ENCODE assay signal across 29 mouse cellular contexts in genomic region chr13:36766801-36767200, GRCm38 (mm10). TPM values are rescaled to one million over a fixed set of nuclear protein-coding genes. Genes with fewer than 3 reads are reported as not detected.
A peak's percentile ranks its signal among the peaks of the same experiment; 100 is the strongest.
DNase-seq lines count a peak whose midpoint lies in the region; ATAC-seq and TF ChIP-seq lines count a peak whose summit lies in the region.
"Had no signal": no experiment of that assay in that cellular context is flagged by ENCODE, and none has a peak within 500 bp of the region (broad histone marks: within the 10 kb centered on the region; RNA-seq: fewer than 3 reads in every experiment).

No protein-coding gene starts in this region.

- H3K27ac ChIP-seq in forebrain, postnatal 0 days (ENCODE audit: low read depth, low read length), result no peak overlapping the region
- no peak overlapping the region for H3K27ac ChIP-seq in forebrain, embryonic 10.5 days
- H3K27ac ChIP-seq: embryonic facial prominence, embryonic 12.5 days; heart, embryonic 10.5 days; hindbrain, embryonic 14.5 days; kidney, postnatal 0 days; limb, embryonic 12.5 days; liver, embryonic 12.5 days; midbrain, embryonic 13.5 days; stomach, postnatal 0 days had no signal

- ATAC-seq in forebrain, postnatal 0 days, result peak; percentile 68
- ATAC-seq: inflammation-experienced regulatory T-cells, adult 6 months; liver, embryonic 12.5 days; midbrain, embryonic 13.5 days had no signal

- H3K9me3 ChIP-seq in forebrain, postnatal 0 days (ENCODE audit: low read length), result no peaks in the 10 kb centered on the region
- H3K9me3 ChIP-seq in forebrain, embryonic 10.5 days, result no peaks in the 10 kb centered on the region
- H3K9me3 ChIP-seq: embryonic facial prominence, embryonic 12.5 days; heart, embryonic 10.5 days; liver, embryonic 12.5 days had no signal

- H3K27me3 ChIP-seq in forebrain, postnatal 0 days (ENCODE audit: insufficient read depth, low read length), result no peaks in the 10 kb centered on the region
- H3K27me3 ChIP-seq in forebrain, embryonic 10.5 days (ENCODE audit: poor library complexity, severe bottlenecking), result no peaks in the 10 kb centered on the region
- H3K27me3 ChIP-seq: CH12.LX; embryonic facial prominence, embryonic 12.5 days; limb, embryonic 12.5 days; liver, embryonic 12.5 days; midbrain, embryonic 13.5 days had no signal

- intact Hi-C loops in gastrocnemius, postnatal 36 days (cut with DNase I), result no loop called here

- H3K36me3 ChIP-seq in forebrain, postnatal 0 days (ENCODE audit: insufficient read depth), result no peaks in the 10 kb centered on the region
- H3K36me3 ChIP-seq in forebrain, embryonic 10.5 days (replicated peaks), result no peaks in the 10 kb centered on the region
- H3K36me3 ChIP-seq: embryonic facial prominence, embryonic 12.5 days; heart, embryonic 10.5 days; limb, embryonic 12.5 days; liver, embryonic 12.5 days; midbrain, embryonic 13.5 days had no signal

- no peak overlapping the region for H3K4me2 ChIP-seq in forebrain, postnatal 0 days (ENCODE audit: low read depth)
- H3K4me2 ChIP-seq: embryonic facial prominence, embryonic 12.5 days; hindbrain, embryonic 14.5 days; limb, embryonic 12.5 days; liver, embryonic 12.5 days; midbrain, embryonic 13.5 days had no signal

- TF ChIP-seq CTCF in forebrain, postnatal 0 days (IDR thresholded peaks at IDR 0.05; ENCODE audit: low read depth), result no peak

- H3K9ac ChIP-seq in forebrain, postnatal 0 days, result no peak overlapping the region
- H3K9ac ChIP-seq: embryonic facial prominence, embryonic 12.5 days; hindbrain, embryonic 14.5 days; limb, embryonic 12.5 days; liver, embryonic 12.5 days; midbrain, embryonic 13.5 days had no signal

- H3K4me1 ChIP-seq in forebrain, postnatal 0 days (ENCODE audit: insufficient read depth), result no peaks in the 10 kb centered on the region
- H3K4me1 ChIP-seq in forebrain, embryonic 10.5 days, result no peaks in the 10 kb centered on the region
- H3K4me1 ChIP-seq: embryonic facial prominence, embryonic 12.5 days; heart, embryonic 10.5 days; limb, embryonic 12.5 days; liver, embryonic 12.5 days; midbrain, embryonic 13.5 days had no signal

- no peak overlapping the region for H3K4me3 ChIP-seq in forebrain, postnatal 0 days (ENCODE audit: low read depth, low read length)
- no peak overlapping the region for H3K4me3 ChIP-seq in forebrain, embryonic 10.5 days
- H3K4me3 ChIP-seq: embryonic facial prominence, embryonic 12.5 days; erythroblast, embryonic 14.5 days; heart, embryonic 10.5 days; limb, embryonic 12.5 days; liver, embryonic 12.5 days; midbrain, embryonic 13.5 days had no signal

- 16% methylated on average over 2 of the region's 2 CpGs for WGBS in forebrain, postnatal 0 days
- WGBS in forebrain, embryonic 10.5 days, result 66% methylated on average over 2 of the region's 2 CpGs

- peak; percentile 53 for DNase-seq in forebrain, postnatal 0 days
- DNase-seq in forebrain, embryonic 10.5 days (ENCODE audit: extremely low spot score, low spot score), result no peak
- DNase-seq in ZHBTc4 (ENCODE audit: low read depth, low spot score), result peak; percentile 1
- peak; percentile 23 to 42 for DNase-seq in layer of hippocampus, adult 8-10 months (ENCODE audit: low spot score in 2 of 2)
- no peak for DNase-seq in gastrocnemius, postnatal 36 days
- no peak for DNase-seq in yolk sac, embryonic 10.5 days (ENCODE audit: low spot score)
- DNase-seq in urinary bladder, postnatal 14 days (ENCODE audit: low spot score), result no peak
- DNase-seq: adrenal gland, postnatal 25 days; B cell, adult 2 months; cerebellum, adult 11 months; cerebellum, postnatal 14 days; heart, postnatal 4 days; kidney, adult 2 months; lung, adult 2 months had no signal

RNA-seq across cellular contexts. Expression of gene Nrn1, which starts 31.9 kb away (rescaled TPM):
- 50.5 and 57.7 TPM in 2 replicates for total RNA-seq in forebrain, postnatal 0 days (2014; rRNA removed)
- 24.9 and 35.1 TPM in 2 replicates for polyA plus RNA-seq in forebrain, postnatal 0 days (2015; fragmentation: Nextera tagmentation; extraction: Ambion mirVana)
- 6.9 and 10.4 TPM in 2 replicates for polyA plus RNA-seq in forebrain, embryonic 10.5 days (2016; fragmentation: Nextera tagmentation; extraction: Ambion mirVana)
- total RNA-seq in layer of hippocampus, adult 8-10 months (2022), result 100 to 1,000 TPM; 226 to 246 (median 235) TPM
- total RNA-seq in gastrocnemius, postnatal 36 days (2021), result 1 to 10 TPM in 1 of 2 experiments, under 1 TPM in 1; 0.89 to 1.1 TPM
- total RNA-seq: CH12.LX; megakaryocyte, adult 5-6 weeks; MEL; monocyte, adult 5-6 weeks; neutrophil, adult 5-6 weeks had no signal

Comparison
In these comparisons a context has a peak if more than half of its experiments do, and no peak if none do; other contexts are left out.
1. DNase-seq: peak in forebrain, postnatal 0 days (single experiment), ZHBTc4 (single experiment) and layer of hippocampus, adult 8-10 months (2 of 2); none in forebrain, embryonic 10.5 days (single experiment), gastrocnemius, postnatal 36 days (0 of 2), yolk sac, embryonic 10.5 days (single experiment) and urinary bladder, postnatal 14 days (single experiment).
2. RNA of gene Nrn1, which starts 31.9 kb away (total RNA-seq): 226 to 246 TPM in layer of hippocampus, adult 8-10 months and 50.5 to 57.7 TPM in forebrain, postnatal 0 days; 0.89 to 1.1 TPM in gastrocnemius, postnatal 36 days; every median in the first group is over 10 times any median in the second.